Mouse (Mus musculus) ES-E14 (cell line): ENCODE results near the gene Abr. TPM values are rescaled to one million over a fixed set of nuclear protein-coding genes. Genes with fewer than 3 reads are reported as not detected.

Experiments
- DNase-seq: peaks from one replicate; pipeline ENCODE4 v3.0.0-alpha.2; 2013; ENCODE audit warnings: low read depth, low spot score
- H3K27ac ChIP-seq: 2 replicates; pipeline ENCODE4 v1.5.1; 2012; ENCODE audit warnings: low read depth, mild to moderate bottlenecking, low read length, moderate library complexity, mixed read lengths; ENCODE audit not compliant: poor library complexity, insufficient read depth, severe bottlenecking
- H3K36me3 ChIP-seq: 2 replicates; pipeline ENCODE4 v1.6.1; 2012; ENCODE audit warnings: mild to moderate bottlenecking, low read length, moderate library complexity, mixed read lengths; ENCODE audit not compliant: control insufficient read depth, poor library complexity, insufficient read depth, severe bottlenecking
- H3K4me1 ChIP-seq, 2 experiments: fragments of 150-350 bp in 1 of 2; sonication (generic) in 1 of 2; 2 replicates each; pipeline ENCODE4 v1.6.1; 2012; ENCODE audit warnings: low read length in 2 of 2, mild to moderate bottlenecking in 1 of 2, mixed read lengths in 1 of 2; ENCODE audit not compliant: control insufficient read depth in 2 of 2, insufficient read depth in 2 of 2, poor library complexity in 1 of 2
- H3K4me3 ChIP-seq, 2 experiments: fragments of 150-350 bp in 1 of 2; sonication (generic) in 1 of 2; 2 replicates each; pipeline ENCODE4 v1.5.1; 2012; ENCODE audit warnings: low read length in 2 of 2, low read depth in 1 of 2, mild to moderate bottlenecking in 1 of 2, mixed read lengths in 1 of 2; ENCODE audit not compliant: insufficient read depth in 1 of 2, poor library complexity in 1 of 2, severe bottlenecking in 1 of 2
- H3K9ac ChIP-seq: 2 replicates; pipeline ENCODE4 v1.6.1; 2012; ENCODE audit warnings: low read depth, mild to moderate bottlenecking, low read length, mixed read lengths; ENCODE audit not compliant: poor library complexity, insufficient read depth, severe bottlenecking
- H3K9me3 ChIP-seq: fragments of 150-350 bp; sonication (generic); 2 replicates; pipeline ENCODE4 v1.6.1; 2012; ENCODE audit warnings: low read depth, mild to moderate bottlenecking, low read length; ENCODE audit not compliant: control insufficient read depth, insufficient read depth
- CHD2 ChIP-seq: IDR thresholded peaks from 2 replicates; pipeline ENCODE4 v1.6.1; 2014; ENCODE audit warnings: mild to moderate bottlenecking, low read depth, low read length, inconsistent platforms
- HCFC1 ChIP-seq: IDR thresholded peaks from 2 replicates; pipeline ENCODE4 v1.6.1; 2012; ENCODE audit warnings: low read length, inconsistent platforms, borderline replicate concordance; ENCODE audit not compliant: insufficient read depth
- MAFK ChIP-seq: IDR thresholded peaks from 2 replicates; pipeline ENCODE4 v1.6.1; 2014; ENCODE audit warnings: mild to moderate bottlenecking, low read depth, low read length, inconsistent platforms; ENCODE audit not compliant: insufficient read depth
- ZC3H11A ChIP-seq: IDR thresholded peaks from 2 replicates; pipeline ENCODE4 v1.6.1; 2012; ENCODE audit warnings: low read depth, mild to moderate bottlenecking, inconsistent platforms, low read length, borderline replicate concordance
- ZNF384 ChIP-seq: IDR thresholded peaks from 2 replicates; pipeline ENCODE4 v1.6.1; 2012; ENCODE audit warnings: low read depth, low read length, inconsistent platforms
- in situ Hi-C, 2 experiments: fragments of 600-800 bp; cut with MboI; formaldehyde crosslinking; loops; one replicate each; pipeline ENCODE4 v1.15.1; 2025; ENCODE audit warnings: low sequenced_read_pairs in 2 of 2, inconsistent platforms in 1 of 2; ENCODE audit not compliant: unreplicated experiment in 2 of 2
- total RNA-seq: library from RNA; depleted of rRNA; stranded (reverse); fragments of 300-350 nt; gene quantifications from 2 replicates; pipeline ENCODE4 v1.2.3, GENCODE M21; 2012

The Abr gene
- total RNA-seq, 1 experiment: 28.6 TPM

- in situ Hi-C loops: no loop called here
- Histone ChIP-seq H3K4me1 (peaks cover 6 to 16% of the 10 kb centered on the region in 2 experiments; a peak in 3 of 4 replicates), H3K9ac (peak overlapping the region; percentile 87), H3K36me3 (peaks cover 11% of the 10 kb centered on the region; the same call in 1 of the 2 replicates), H3K9me3 (no peaks in the 10 kb centered on the region), H3K4me3 (peak overlapping the region; percentile 84 to 92), H3K27ac (peak overlapping the region; percentile 6; the same call in 1 of the 2 replicates)
- DNase-seq: no peak
- TF ChIP-seq HCFC1 (peak; percentile 43; the same call in 1 of the 2 replicates), MAFK (no peak), ZNF384 (no peak)
Observed at GRCm38 (mm10) chr11:76622566-76623205, 572 bp upstream of the Abr start.

DNA sequence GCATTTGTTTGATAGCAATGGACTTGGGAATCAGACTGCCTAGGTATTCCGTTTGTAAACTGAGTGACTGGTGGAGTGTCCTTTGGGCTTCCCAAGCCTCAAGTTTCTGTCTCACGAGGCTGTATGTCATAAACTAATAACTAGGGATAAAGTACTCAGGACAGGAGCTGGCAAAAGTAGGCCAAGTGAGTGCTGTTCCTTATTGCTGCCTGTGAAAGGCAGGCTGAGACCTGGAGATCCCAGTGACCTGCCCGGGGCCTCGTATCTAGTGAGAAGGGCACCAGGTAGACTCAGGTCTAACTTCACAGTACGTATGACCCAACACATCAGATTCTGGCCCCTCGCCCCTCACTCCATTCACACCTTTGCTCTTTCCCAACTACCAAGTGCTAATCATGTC lies 4.0 kb downstream of the Abr start:
- Histone ChIP-seq H3K4me3 (no peak overlapping the region), H3K9me3 (no peaks in the 10 kb centered on the region), H3K36me3 (peaks cover 11% of the 10 kb centered on the region), H3K4me1 (peaks cover 0 to 8% of the 10 kb centered on the region in 2 experiments; a peak in 2 of 4 replicates), H3K9ac (no peak overlapping the region), H3K27ac (no peak overlapping the region)
- in situ Hi-C loops: no loop called here
- no peak for DNase-seq
- TF ChIP-seq ZNF384 (no peak), HCFC1 (no peak), MAFK (no peak), CHD2 (no peak), ZC3H11A (no peak)

GRCm38 (mm10) chr11:76614246-76614645 lies 7.9 kb downstream of the Abr start:
- no peak overlapping the region for H3K9ac ChIP-seq
- no peaks in the 10 kb centered on the region for H3K9me3 ChIP-seq
- H3K36me3 ChIP-seq: peaks cover 2% of the 10 kb centered on the region
- peaks cover 0 to 5% of the 10 kb centered on the region in 2 experiments; a peak in 2 of 4 replicates for H3K4me1 ChIP-seq
- H3K4me3 ChIP-seq: 0 out of 4 replicates have a peak overlapping the region, but pooled peaks of 1 of the 2 experiments have one; percentile 12
- in situ Hi-C loops: no loop called here
- DNase-seq: no peak
- no peak overlapping the region for H3K27ac ChIP-seq
- TF ChIP-seq MAFK (no peak), ZNF384 (no peak), HCFC1 (no peak), ZC3H11A (no peak), CHD2 (no peak)

DNA sequence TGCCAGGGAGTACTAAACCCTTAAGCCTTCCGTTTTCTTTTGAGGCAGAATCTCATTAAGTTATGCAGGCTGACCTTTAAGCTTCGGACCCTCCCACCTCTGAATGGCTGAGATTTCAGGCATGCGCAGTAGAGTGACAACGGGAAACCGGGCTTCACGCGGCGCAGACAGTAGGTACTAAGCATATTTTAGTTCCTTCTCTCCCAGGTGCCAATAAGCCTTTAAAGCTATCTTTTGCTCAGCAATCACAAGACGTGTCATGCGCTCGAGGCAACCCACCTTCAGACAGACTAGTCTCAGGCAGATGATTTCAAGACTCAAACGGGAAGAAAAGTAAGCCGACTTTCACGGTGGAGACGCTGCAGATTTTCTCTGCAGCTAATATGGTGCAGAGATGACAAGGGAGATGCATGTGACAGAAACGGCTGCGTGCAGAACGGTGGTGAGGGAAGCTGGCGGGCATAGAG lies 9.4 kb downstream of the Abr start:
- peak; percentile 68 for DNase-seq
- Histone ChIP-seq H3K4me3 (peak overlapping the region; percentile 10 to 63; a peak in 3 of 4 replicates), H3K36me3 (no peaks in the 10 kb centered on the region; the same call in none of the 2 replicates), H3K27ac (no peak overlapping the region), H3K9ac (no peak overlapping the region), H3K4me1 (peaks cover 0 to 5% of the 10 kb centered on the region in 2 experiments; a peak in 2 of 4 replicates), H3K9me3 (no peaks in the 10 kb centered on the region)
- in situ Hi-C loops: no loop called here
- TF ChIP-seq MAFK (no peak), ZC3H11A (no peak), ZNF384 (no peak), HCFC1 (no peak), CHD2 (no peak)
